Mouse (Mus musculus): ENCODE data around the gene Vmn1r127. TPM values are rescaled to one million over a fixed set of nuclear protein-coding genes. Genes with fewer than 3 reads are reported as not detected.
"Not testable (repeated sequence)": the region's sequence is repeated elsewhere in the genome, so short reads cannot be mapped to it uniquely, and the experiment has no call there.

Gene Vmn1r127
- not detected in 2 replicates for polyA plus RNA-seq (2015; fragmentation: Nextera tagmentation; extraction: Ambion mirVana)

DNA sequence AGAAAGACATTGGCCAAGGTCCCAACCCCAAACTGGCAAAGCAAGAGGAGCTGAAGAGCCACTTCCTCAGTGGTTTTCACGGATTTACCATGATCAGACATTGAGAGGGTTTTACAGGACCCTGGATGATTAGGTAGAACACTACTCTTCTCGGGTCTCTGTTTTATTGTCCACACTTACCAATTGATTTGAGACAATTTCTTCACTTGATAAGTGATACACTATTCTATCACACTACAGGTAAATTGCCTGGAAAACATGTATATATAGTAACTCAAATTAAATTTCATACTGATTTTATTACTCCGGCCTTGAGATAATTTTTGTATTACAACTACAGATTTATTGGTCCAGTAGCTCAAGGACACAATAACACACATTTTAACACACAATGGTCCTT is at the start of gene Vmn1r127:
Vmn1r127 (minus strand) TSS at position 101 of the 400 bp plus-strand sequence.
- not testable (repeated sequence) for H3K36me3 ChIP-seq; H3K9me3 ChIP-seq; H3K9ac ChIP-seq; H3K27me3 ChIP-seq; H3K4me2 ChIP-seq (replicated peaks); H3K4me1 ChIP-seq; H3K27ac ChIP-seq; ATAC-seq (ENCODE audit: low FRiP score, low read depth); H3K4me3 ChIP-seq
- WGBS, result no CpG with 5 or more reads among the region's 3 CpGs

DNA sequence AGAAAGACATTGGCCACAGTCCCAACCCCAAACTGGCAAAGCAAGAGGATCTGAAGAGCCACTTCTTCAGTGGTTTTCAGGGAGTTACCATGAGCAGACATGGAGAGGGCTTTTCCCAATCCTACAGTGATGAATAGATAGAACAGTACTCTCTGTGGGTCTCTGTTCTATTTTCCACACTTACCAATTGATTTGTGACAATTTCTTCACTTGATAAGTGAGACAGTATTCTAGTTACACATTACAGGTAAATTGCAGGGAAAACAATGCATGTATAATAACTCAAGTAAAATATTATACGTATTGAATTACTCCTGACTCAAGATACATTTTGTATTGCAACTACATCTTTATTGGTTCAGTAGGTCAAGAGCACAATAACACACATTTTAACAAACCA is 41.5 kb upstream of the Vmn1r127 start, which contains the start of gene Vmn1r129:
Vmn1r129 (minus strand) TSS at position 101 of the 400 bp plus-strand sequence.
- not testable (repeated sequence) for ATAC-seq (ENCODE audit: low FRiP score, low read depth); H3K4me3 ChIP-seq; H3K27ac ChIP-seq; H3K9ac ChIP-seq; H3K27me3 ChIP-seq; H3K36me3 ChIP-seq; H3K4me1 ChIP-seq; H3K9me3 ChIP-seq; H3K4me2 ChIP-seq (replicated peaks)
- no CpG with 5 or more reads among the region's 1 CpGs for WGBS

DNA sequence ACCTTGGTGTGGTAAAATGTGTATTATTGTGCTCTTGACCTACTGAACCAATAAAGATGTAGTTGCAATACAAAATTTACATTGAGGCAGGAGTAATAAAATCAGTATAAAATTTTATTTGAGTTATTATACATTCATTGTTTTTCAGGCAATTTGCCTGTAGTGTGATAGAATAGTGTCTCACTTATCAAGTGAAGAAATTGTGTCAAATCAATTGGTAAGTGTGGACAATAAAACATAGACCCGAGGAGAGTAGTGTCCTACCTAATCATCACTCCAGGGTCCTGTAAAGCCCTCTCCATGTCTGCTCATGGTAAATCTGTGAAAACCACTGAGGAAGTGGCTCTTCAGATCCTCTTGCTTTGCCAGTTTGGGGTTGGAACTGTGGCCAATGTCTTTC is 29.4 kb upstream of the Vmn1r127 start, which contains the start of gene Vmn1r128:
Vmn1r128 (plus strand) TSS at position 301 of the 400 bp plus-strand sequence.
- not testable (repeated sequence) for H3K27me3 ChIP-seq; H3K9me3 ChIP-seq; H3K9ac ChIP-seq; H3K4me1 ChIP-seq; H3K36me3 ChIP-seq; ATAC-seq (ENCODE audit: low FRiP score, low read depth); H3K4me3 ChIP-seq; H3K27ac ChIP-seq; H3K4me2 ChIP-seq (replicated peaks)
- 71% methylated on average over 1 of the region's 1 CpGs for WGBS

DNA sequence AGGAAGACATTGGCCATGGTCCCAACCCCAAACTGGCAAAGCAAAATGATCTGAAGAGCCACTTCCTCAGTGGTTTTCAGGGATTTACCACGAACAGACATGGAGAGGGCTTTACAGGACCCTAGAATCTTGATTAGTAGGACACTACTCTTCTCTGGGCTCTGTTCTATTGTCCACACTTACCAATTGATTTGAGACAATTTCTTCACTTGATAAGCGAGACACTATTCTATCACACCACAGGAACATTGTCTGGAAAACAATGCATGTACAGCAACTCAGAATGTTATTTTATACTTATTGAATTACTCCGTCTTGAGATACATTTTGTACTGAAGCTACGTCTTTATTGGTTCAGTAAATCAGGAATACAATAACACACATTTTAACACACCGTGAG is 18.3 kb downstream of the Vmn1r127 start, which contains the start of gene Vmn1r126:
Vmn1r126 (minus strand) TSS at position 101 of the 400 bp plus-strand sequence.
- H3K4me1 ChIP-seq; H3K27me3 ChIP-seq; H3K9ac ChIP-seq; H3K4me3 ChIP-seq; H3K36me3 ChIP-seq; H3K4me2 ChIP-seq (replicated peaks); H3K27ac ChIP-seq; H3K9me3 ChIP-seq; ATAC-seq (ENCODE audit: low FRiP score, low read depth): not testable (repeated sequence)
- WGBS, result no CpG with 5 or more reads among the region's 5 CpGs

DNA sequence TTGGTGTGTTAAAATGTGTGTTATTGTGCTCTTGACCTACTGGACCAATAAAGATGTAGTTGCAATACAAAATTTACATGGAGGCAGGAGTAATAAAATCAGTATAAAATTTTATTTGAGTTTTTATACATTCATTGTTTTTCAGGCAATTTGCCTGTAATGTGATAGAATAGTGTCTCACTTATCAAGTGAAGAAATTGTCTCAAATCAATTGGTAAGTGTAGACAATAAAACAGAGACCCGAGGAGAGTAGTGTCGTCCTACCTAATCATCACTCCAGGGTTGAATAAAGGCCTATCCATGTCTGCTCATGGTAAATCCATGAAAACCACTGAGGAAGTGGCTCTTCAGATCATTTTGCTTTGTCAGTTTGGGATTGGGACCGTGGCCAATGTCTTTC is 47.8 kb downstream of the Vmn1r127 start, which contains the start of gene Vmn1r125:
Vmn1r125 (plus strand) TSS at position 301 of the 400 bp plus-strand sequence.
- H3K4me2 ChIP-seq (replicated peaks); H3K9ac ChIP-seq: not testable (repeated sequence)
- WGBS, result 65% methylated on average over 3 of the region's 3 CpGs

More for the DNA sequence above, 47.8 kb downstream of the Vmn1r127 start, which contains the start of gene Vmn1r125:
- not testable (repeated sequence) for H3K27ac ChIP-seq; H3K4me3 ChIP-seq; H3K9me3 ChIP-seq; H3K4me1 ChIP-seq; H3K36me3 ChIP-seq; H3K27me3 ChIP-seq; ATAC-seq (ENCODE audit: low FRiP score, low read depth)

Other genes starting within 250 kb of the Vmn1r127 start
- not detected in 2 replicates for gene Vmn1r121, start 221.3 kb downstream of the Vmn1r127 start, polyA plus RNA-seq (2015; fragmentation: Nextera tagmentation; extraction: Ambion mirVana)
- gene Vmn1r122, start 185.7 kb downstream of the Vmn1r127 start, polyA plus RNA-seq (2015; fragmentation: Nextera tagmentation; extraction: Ambion mirVana), result not detected in 2 replicates
- not detected in 2 replicates for gene Vmn1r123, start 157.7 kb downstream of the Vmn1r127 start, polyA plus RNA-seq (2015; fragmentation: Nextera tagmentation; extraction: Ambion mirVana)
- not detected in 2 replicates for gene Gm5157, start 129.4 kb downstream of the Vmn1r127 start, polyA plus RNA-seq (2015; fragmentation: Nextera tagmentation; extraction: Ambion mirVana)
- not detected in 2 replicates for gene Vmn1r124, start 59.2 kb downstream of the Vmn1r127 start, polyA plus RNA-seq (2015; fragmentation: Nextera tagmentation; extraction: Ambion mirVana)
- not detected in 2 replicates for gene Vmn1r125, start 47.7 kb downstream of the Vmn1r127 start, polyA plus RNA-seq (2015; fragmentation: Nextera tagmentation; extraction: Ambion mirVana)
- gene Vmn1r126, start 18.4 kb downstream of the Vmn1r127 start, polyA plus RNA-seq (2015; fragmentation: Nextera tagmentation; extraction: Ambion mirVana), result not detected in 2 replicates
- not detected in 2 replicates for gene Vmn1r128, start 29.5 kb upstream of the Vmn1r127 start, polyA plus RNA-seq (2015; fragmentation: Nextera tagmentation; extraction: Ambion mirVana)
- not detected in 2 replicates for gene Vmn1r129, start 41.4 kb upstream of the Vmn1r127 start, polyA plus RNA-seq (2015; fragmentation: Nextera tagmentation; extraction: Ambion mirVana)
- gene Gm6882, start 112.9 kb upstream of the Vmn1r127 start, polyA plus RNA-seq (2015; fragmentation: Nextera tagmentation; extraction: Ambion mirVana), result not detected in 2 replicates
- gene Vmn1r130, start 191.9 kb upstream of the Vmn1r127 start, polyA plus RNA-seq (2015; fragmentation: Nextera tagmentation; extraction: Ambion mirVana), result not detected in 2 replicates
- gene Vmn1r131, start 226.2 kb upstream of the Vmn1r127 start, polyA plus RNA-seq (2015; fragmentation: Nextera tagmentation; extraction: Ambion mirVana), result not detected in 2 replicates

All from limb, embryonic 13.5 days (tissue).